Mouse (Mus musculus): Measurements from ENCODE around the gene Pgs1.

Pgs1 gene

DNA sequence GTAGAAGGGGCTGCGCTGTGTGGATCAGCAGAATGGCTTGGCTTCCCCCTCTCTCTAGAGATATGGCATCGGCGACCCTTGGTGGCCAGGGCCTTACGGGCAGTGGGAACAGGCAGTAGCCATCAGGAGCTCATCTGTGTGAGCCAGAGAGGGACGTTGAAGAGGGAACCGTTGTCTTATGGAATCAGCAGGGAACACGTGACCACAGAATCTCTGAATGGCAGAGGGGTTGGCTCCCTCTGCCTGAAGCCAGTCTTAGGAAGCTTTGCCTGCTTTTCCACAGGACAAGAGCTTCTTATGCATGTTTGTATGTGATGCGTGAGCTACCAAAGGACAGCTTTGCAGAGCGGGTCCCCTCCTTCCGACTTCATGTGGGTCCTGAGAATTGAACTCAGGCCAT is 72.8 kb downstream of the Pgs1 start:
- no peak for DNase-seq

- no peak for DNase-seq
Measured at GRCm38 (mm10) chr11:118060038-118060437, 73.9 kb downstream of the Pgs1 start.

GRCm38 (mm10) chr11:118067588-118067987 is 81.5 kb downstream of the Pgs1 start:
- no peak for DNase-seq

DNA sequence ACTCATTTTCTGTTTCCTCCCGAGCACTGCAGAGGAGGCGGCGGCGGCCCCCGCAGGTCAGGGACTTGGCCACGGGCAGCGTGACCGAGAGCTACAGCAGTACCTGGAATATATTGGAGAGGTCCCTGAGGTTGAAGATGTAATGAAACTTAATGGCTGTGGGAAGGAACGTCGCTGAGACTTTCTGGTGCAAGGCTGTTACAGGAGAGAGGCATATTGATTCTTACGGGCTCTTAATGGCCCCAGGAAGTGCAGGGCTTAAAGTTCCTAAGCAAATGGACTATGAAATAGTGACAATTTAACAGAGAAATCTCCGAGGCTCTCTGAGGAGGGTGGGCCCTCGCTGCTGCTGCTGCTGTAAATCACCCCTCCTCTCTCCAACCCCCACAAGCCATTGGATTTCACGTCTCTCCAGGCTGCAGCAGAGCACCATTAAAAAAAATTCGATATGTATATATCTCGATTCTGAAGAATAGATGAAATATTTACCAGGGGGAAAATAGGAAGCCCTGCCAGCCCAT is 82.8 kb downstream of the Pgs1 start:
- DNase-seq = no peak

DNA sequence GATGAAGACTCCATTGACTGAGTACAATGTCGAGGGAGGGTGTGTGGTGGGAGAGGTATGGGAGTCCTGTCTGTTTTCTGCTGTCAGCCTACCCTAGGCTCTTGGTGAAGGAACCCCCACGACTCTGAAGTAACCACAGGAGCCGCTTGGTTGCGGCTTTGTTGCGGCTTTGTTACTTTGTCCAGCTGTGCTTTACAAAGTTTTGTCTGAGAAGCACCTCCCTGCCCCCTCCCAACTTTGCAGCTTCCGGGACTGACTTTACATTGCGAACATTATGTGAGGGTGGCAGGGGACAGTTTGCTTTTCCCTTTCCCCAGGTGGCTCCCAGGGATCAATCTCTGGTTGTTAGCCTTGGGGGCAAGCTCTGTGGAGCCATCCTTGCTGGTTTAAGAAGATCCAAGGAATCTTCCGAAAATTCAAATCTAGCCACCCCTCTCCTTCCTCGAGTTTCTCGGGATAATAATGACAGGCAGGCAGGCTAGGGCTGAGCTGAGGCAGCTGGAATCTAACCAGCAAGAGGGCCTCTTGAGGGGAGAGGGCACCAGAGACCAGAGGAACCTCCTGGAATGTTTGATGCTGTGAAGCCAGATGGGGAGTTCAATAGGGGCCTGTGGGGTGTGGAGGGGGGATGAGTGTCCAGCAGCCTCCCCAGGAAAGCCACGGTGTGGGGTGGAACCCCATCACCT is 85.3 kb downstream of the Pgs1 start:
- no peak for DNase-seq
